Mouse (Mus musculus) left cerebral cortex, postnatal 25 days (tissue): ENCODE results near the gene Ahdc1. TPM values are rescaled to one million over a fixed set of nuclear protein-coding genes. Genes with fewer than 3 reads are reported as not detected.

Source experiments
- DNase-seq, 2 experiments: peaks; one replicate each; pipeline ENCODE4 v3.0.0; 2022; ENCODE audit warnings: low spot score in 2 of 2, mixed read lengths in 1 of 2
- intact Hi-C: fragments of 180-260 bp; cut with DNase I; formaldehyde crosslinking; loops from one replicate; pipeline ENCODE4 v1.15.1; 2025
- total RNA-seq, 2 experiments: library from RNA; stranded (reverse); gene quantifications; 2 replicates each; pipeline ENCODE4 v1.2.3; 2021

Ahdc1 gene
- total RNA-seq, 2 experiments from 2014 or later, result 88.2 to 97.6 TPM

GRCm38 (mm10) chr4:133109335-133109801, 98.3 kb downstream of the Ahdc1 start:
- intact Hi-C loops, result no loop called here
- no peak for DNase-seq

DNA sequence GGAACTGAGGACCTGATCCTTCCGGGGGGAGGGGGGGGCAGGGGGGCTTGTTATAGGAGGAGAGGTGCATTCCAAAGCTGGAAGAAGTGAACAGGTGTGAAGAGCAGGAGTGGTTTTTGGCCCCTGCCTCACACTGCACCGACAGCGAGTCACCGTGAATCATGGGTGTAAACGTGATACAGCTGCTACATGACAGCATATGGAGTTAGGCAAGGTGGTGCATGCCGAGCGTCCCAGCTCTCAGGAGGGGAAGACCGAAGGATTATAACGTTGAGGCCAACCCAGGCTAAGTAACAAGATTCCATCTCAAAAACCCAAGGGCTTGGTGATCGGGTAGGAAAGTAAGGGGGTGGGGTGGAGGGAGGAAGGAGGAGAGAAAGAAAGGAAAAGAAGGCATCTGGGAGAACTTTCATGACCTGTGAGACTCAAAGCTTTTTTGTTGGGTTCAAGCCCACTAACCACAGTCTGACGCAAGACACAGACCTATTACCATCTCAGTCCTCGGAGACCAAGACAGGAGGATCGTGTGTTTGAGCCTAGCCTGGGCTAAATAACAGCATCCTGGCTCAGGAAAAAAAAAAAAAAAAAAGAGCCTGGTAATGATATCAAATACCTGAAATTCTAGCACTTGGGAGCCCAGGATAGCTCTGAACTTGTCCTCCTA, 101.2 kb downstream of the Ahdc1 start:
- intact Hi-C loops, result no loop called here
- DNase-seq, result no peak

- intact Hi-C loops, result no loop called here
- no peak for DNase-seq
Measured at GRCm38 (mm10) chr4:133113351-133113882, 102.4 kb downstream of the Ahdc1 start.

GRCm38 (mm10) chr4:133114762-133115161, 103.7 kb downstream of the Ahdc1 start:
- no peak for DNase-seq
- intact Hi-C loops, result no loop called here

GRCm38 (mm10) chr4:133115721-133116429, 104.8 kb downstream of the Ahdc1 start:
- intact Hi-C loops, result no loop called here
- no peak for DNase-seq

GRCm38 (mm10) chr4:133116756-133117470, 105.9 kb downstream of the Ahdc1 start:
- no peak for DNase-seq
- intact Hi-C loops, result no loop called here

DNA sequence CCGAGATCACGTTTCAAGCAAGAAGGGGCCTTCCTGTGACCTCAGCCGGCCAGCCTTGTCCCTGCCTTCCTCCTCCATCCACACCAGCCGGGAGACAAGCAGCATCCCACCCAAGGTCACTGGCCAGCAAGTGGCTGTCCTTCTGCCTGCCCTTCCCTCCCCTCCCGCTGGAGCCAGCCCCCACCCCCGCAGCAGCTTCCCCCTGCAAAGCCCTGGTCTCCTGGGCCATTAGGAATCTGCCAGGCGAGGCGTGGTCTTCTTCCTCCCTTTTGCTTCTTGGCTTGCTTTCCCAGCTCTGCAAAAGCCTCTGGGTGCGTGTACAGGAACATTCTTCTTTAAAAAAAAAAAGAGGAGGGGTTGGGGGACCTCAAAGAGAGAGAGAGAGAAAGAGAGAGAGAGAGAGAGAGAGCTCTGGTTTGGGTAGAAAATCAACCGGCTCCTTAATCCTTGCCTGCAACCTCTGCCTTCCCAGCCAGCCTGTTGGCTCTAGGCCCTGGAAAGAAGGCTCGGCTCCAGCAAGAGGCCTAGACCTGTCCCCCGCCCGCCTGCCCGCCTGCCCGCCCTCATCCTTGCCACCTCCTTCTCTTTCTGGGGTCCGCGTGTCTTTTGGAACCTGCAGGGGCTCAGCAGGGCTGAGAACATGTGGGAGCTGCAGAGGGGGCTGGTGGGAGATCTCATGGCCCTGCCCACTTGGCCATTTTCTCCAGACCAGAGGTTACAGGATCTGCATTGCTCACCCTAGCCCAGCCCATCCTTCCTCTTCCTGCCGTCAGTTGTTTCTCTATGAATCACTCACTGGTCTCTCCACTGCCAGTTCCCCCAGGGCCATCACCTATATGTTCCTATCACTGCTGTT, 106.7 kb downstream of the Ahdc1 start:
- intact Hi-C loops, result no loop called here

DNA sequence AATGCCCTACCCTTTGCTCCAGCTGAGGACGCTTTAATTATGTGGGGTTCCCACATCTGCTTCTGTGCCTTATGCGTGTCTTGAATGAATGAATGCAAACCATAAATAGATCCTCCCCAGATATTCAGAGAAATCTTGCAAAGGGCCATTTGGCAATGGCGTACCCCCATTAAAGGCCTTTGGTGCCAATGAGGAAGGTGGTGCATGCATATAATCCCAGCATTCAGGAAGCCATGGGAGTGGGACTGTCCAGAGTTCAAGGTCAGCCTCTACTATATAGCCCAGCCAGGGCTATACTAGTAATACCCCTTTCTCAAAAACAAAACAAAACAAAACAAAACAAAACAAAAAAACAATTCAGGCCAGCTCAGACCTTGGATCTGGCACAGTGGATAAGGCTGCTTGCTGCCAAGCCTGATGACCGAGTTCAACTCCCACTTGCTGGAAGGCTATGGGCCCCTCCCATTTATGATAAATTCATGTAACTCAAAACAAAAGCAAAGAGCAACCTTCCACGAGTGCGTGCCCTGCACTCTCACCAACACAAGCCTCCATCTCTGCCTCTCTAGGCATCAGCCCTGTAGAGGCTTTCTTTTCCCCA, 107.8 kb downstream of the Ahdc1 start:
- intact Hi-C loops, result no loop called here
- no peak for DNase-seq

More for the DNA sequence above, 106.7 kb downstream of the Ahdc1 start:
- DNase-seq, result peak in 1 of 2 experiments; percentile 22

DNA sequence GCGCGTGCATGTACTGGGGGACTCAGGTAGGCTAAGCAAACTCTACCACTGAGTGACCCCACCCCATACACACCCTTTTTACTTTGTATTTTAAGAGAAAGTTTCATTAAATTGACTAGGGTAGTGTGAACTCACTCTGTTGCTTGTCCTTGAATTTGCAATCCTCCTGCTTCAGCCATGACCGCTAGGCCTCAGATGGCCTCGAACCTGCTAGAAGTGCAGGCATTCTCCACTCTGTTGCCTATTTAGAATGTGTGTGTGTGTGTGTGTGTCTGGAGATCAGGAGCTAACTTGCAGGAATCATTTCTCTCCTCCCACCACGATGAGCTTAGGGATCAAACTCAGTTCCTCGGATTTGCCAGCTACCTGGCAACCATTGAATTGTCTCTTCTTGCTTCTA, 108.5 kb downstream of the Ahdc1 start:
- intact Hi-C loops, result no loop called here
- no peak for DNase-seq

DNA sequence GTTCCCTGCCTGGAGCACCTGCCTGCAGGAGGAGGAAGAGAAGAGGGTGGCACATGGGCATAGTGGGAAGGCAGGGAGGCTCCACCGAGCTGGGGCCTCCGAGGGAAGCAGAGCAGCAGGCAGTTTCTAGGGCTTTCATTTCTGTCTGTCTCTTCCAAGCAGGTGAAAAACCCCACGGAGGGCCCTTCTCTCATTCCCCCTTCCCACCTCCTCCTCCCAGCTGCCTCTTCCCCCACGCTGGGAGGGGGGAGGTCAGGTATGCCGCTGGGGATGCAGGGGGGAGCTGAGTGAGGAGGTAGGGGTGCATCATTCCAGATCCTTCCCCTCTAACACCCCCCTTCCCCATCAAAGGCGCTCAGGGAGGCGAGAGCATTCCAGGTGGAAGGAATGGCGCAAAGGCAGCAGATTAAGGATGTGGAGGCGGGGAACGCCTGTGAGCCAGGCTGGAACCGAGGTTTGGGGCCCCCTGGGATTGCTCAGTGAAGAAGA, 109.8 kb downstream of the Ahdc1 start:
- intact Hi-C loops, result no loop called here

DNA sequence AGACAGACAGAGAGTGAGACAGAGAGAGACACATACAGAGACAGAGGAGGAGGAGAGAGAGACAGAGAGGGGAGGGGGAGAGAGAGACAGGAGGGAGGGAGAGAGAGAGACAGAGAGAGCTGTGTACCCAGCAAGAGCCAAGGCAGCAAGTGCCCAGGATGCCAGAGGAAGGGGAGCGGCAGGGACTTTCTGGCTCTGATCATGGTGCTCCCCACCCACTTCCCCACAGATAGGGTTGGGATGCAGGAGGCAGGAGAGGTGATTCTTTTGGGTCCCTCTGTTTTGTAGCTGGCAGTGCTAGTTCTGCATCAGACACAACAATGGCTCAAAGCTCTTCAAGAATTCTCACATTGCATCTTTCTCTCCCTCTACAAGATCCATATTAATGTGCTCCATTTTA, 110.4 kb downstream of the Ahdc1 start:
- intact Hi-C loops, result no loop called here
- DNase-seq, result no peak

More for the DNA sequence above, 109.8 kb downstream of the Ahdc1 start:
- peak; percentile 27 to 37 for DNase-seq

GRCm38 (mm10) chr4:133121974-133122637, 111.0 kb downstream of the Ahdc1 start:
- intact Hi-C loops, result no loop called here
- DNase-seq, result no peak

DNA sequence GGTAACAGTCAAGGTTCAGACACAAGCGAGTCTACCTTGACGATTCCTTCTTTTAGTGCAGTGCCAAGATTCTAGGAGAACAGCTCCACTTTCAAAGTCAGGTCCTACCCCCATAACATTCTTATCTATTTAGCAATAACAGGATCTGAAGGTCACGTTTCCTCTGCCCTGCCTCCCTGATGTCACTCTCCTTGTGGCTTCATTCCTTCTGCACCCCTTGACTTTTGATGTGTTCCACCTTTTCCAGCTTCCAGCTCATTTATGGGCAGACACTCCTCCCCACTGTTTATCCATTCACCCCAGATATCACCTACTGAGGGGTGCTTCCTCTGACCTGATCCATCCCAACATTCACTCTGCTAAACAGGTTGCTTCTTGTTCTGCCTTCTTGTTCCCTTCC, 116.0 kb downstream of the Ahdc1 start:
- intact Hi-C loops, result no loop called here
- DNase-seq, result no peak

Other genes with a start within 250 kb of the Ahdc1 start
- gene Rpa2, start 242.9 kb upstream of the Ahdc1 start, total RNA-seq, result 10 to 100 TPM; 13.5 to 13.8 TPM
- 1 to 10 TPM in 1 of 2 experiments, under 1 TPM in 1; 0.80 to 1.1 TPM for gene Themis2, start 214.9 kb upstream of the Ahdc1 start, total RNA-seq
- gene Ppp1r8, start 168.1 kb upstream of the Ahdc1 start, total RNA-seq, result 10 to 100 TPM; 43.9 to 45.2 TPM
- gene Stx12, start 126.8 kb upstream of the Ahdc1 start, total RNA-seq, result 10 to 100 TPM; 98.7 to 100.0 TPM
- gene Fam76a, start 88.7 kb upstream of the Ahdc1 start, total RNA-seq, result 10 to 100 TPM; 45.8 to 55.0 TPM
- under 1 TPM; 0.18 to 0.25 TPM for gene Fgr, start 37.2 kb upstream of the Ahdc1 start, total RNA-seq
- 10 to 100 TPM; 27.6 to 32.9 TPM for gene Wasf2, start 119.2 kb downstream of the Ahdc1 start, total RNA-seq
- gene Cd164l2, start 200.9 kb downstream of the Ahdc1 start, total RNA-seq, result 1 to 10 TPM; 5.3 to 6.9 TPM
- gene Gpr3, start 201.3 kb downstream of the Ahdc1 start, total RNA-seq, result 10 to 100 TPM; 10.1 to 13.0 TPM
- gene Map3k6, start 229.6 kb downstream of the Ahdc1 start, total RNA-seq, result 1 to 10 TPM; 4.7 to 5.3 TPM